7 mouse cellular contexts compared by ENCODE assay signal in the genomic region with DNA sequence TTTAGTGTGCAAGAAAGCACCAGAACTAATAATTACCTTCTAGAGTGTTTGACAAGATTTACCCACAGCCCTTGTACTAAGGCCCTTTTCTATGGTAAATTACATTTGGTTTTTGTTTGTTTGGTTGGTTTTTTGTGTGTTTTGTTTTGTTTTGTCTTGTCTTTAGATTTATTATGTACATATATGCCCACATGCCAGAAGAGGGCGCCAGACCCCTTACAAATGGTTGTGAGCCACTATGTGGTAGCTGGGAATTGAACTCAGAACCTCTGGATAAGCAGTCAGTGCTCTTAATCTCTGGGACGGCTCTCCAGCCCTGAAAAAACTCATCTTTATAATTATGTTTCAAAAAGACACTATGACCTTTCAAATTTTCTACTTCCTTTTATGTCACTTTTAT. TPM values are rescaled to one million over a fixed set of nuclear protein-coding genes. Genes with fewer than 3 reads are reported as not detected.
A peak's percentile ranks its signal among the peaks of the same experiment; 100 is the strongest.
DNase-seq lines count a peak whose midpoint lies in the region; ATAC-seq and TF ChIP-seq lines count a peak whose summit lies in the region.

No protein-coding gene starts in this region.

- peak; percentile 14 to 46 for DNase-seq in kidney, adult 8-10 months
- DNase-seq in kidney, adult 11 months: no peak
- peak; percentile 79 for DNase-seq in CH12.LX (ENCODE audit: extremely low read depth)
- DNase-seq in Patski (ENCODE audit: low read depth, low spot score): no peak
- peak; percentile 70 for DNase-seq in lung, embryonic 14.5 days

- peak; percentile 94 for TF ChIP-seq RAD21 in CH12.LX (IDR thresholded peaks at IDR 0.05; ENCODE audit: low read depth, low read length)

- no peaks in the 10 kb centered on the region for H3K36me3 ChIP-seq in CH12.LX (replicated peaks in 1 of 2; ENCODE audit: control insufficient read depth in 1 of 2, insufficient read depth in 1 of 2, low read length in 1 of 2)
- no peaks in the 10 kb centered on the region for H3K36me3 ChIP-seq in lung, embryonic 14.5 days (ENCODE audit: insufficient read depth)

- H3K9me3 ChIP-seq in CH12.LX (replicated peaks; ENCODE audit: low read length): peaks cover 6% of the 10 kb centered on the region
- H3K9me3 ChIP-seq in lung, embryonic 14.5 days (ENCODE audit: low read depth, low read length): no peaks in the 10 kb centered on the region

- H3K4me2 ChIP-seq in CH12.LX (ENCODE audit: insufficient read depth, low read depth, poor library complexity, severe bottlenecking): no peak overlapping the region
- no peak overlapping the region for H3K4me2 ChIP-seq in lung, embryonic 14.5 days

- no peak overlapping the region for H3K4me3 ChIP-seq in CH12.LX (replicated peaks in 1 of 3; ENCODE audit: low read depth in 2 of 3, low read length in 2 of 3, poor library complexity in 1 of 3)
- H3K4me3 ChIP-seq in cortical plate, adult 2 months (ENCODE audit: insufficient read depth, low read length): no peak overlapping the region
- H3K4me3 ChIP-seq in lung, embryonic 14.5 days (ENCODE audit: low read depth, low read length): no peak overlapping the region

- no peak overlapping the region for H3K9ac ChIP-seq in CH12.LX (ENCODE audit: insufficient read depth, low read depth)
- no peak overlapping the region for H3K9ac ChIP-seq in lung, embryonic 14.5 days

- WGBS in lung, embryonic 14.5 days: 14% methylated on average over 2 of the region's 2 CpGs

- peak; percentile 69 to 94 for TF ChIP-seq CTCF in CH12.LX (conservative IDR thresholded peaks at IDR 0.05 in 1 of 2, IDR thresholded peaks at IDR 0.05 in 1 of 2; ENCODE audit: low read depth in 2 of 2, low read length in 2 of 2)
- TF ChIP-seq CTCF in Patski (IDR thresholded peaks at IDR 0.05): peak; percentile 81
- 0 out of 2 replicates have a peak, but pooled peaks have one; percentile 41 for TF ChIP-seq CTCF in cortical plate, adult 2 months (IDR thresholded peaks at IDR 0.05; ENCODE audit: extremely low read depth, insufficient read depth, low read length)
- TF ChIP-seq CTCF in lung, embryonic 14.5 days (IDR thresholded peaks at IDR 0.05; ENCODE audit: low read depth): peak; percentile 62

- no peak overlapping the region for H3K27ac ChIP-seq in CH12.LX (ENCODE audit: insufficient read depth, low read depth)
- H3K27ac ChIP-seq in cortical plate, adult 2 months (ENCODE audit: insufficient read depth, low read length): no peak overlapping the region
- no peak overlapping the region for H3K27ac ChIP-seq in lung, embryonic 14.5 days (ENCODE audit: low read depth)

- in situ Hi-C loops in CH12.LX (cut with MboI; ENCODE audit: low pct_ligation_motif_present, low pct_unique_long_range_greater_than_20kb, low sequenced_read_pairs): loop anchor here (10.0 kb wide), 1 partner anchor 196 kb away; a partner anchor contains a TSS
- in situ Hi-C loops in Patski (cut with MboI; ENCODE audit: low pct_unique_long_range_greater_than_20kb): no loop called here

- TF ChIP-seq POLR2A in CH12.LX (IDR thresholded peaks at IDR 0.05; ENCODE audit: low read depth, low read length): no peak
- TF ChIP-seq POLR2A in cortical plate, adult 2 months (IDR thresholded peaks at IDR 0.05; ENCODE audit: extremely low read depth, insufficient read depth, low read length): no peak

- POLR2A ChIA-PET in Patski (lab: Charles Lee): no interaction called here

- no peaks in the 10 kb centered on the region for H3K79me2 ChIP-seq in CH12.LX (replicated peaks; ENCODE audit: control insufficient read depth, extremely low read depth, insufficient read depth, poor library complexity, severe bottlenecking)

- peaks cover 4 to 6% of the 10 kb centered on the region in 2 experiments; a peak in 3 of 4 replicates for H3K4me1 ChIP-seq in CH12.LX (ENCODE audit: control insufficient read depth in 1 of 2, insufficient read depth in 2 of 2)
- no peaks in the 10 kb centered on the region for H3K4me1 ChIP-seq in cortical plate, adult 2 months (ENCODE audit: control insufficient read depth, insufficient read depth, low read length)
- no peaks in the 10 kb centered on the region for H3K4me1 ChIP-seq in lung, embryonic 14.5 days (ENCODE audit: insufficient read depth)

- TF ChIP-seq EP300 in CH12.LX (IDR thresholded peaks at IDR 0.05; ENCODE audit: low read length): no peak

- H3K27me3 ChIP-seq in CH12.LX (replicated peaks) (no peaks in the 10 kb centered on the region), Patski (peaks cover 11% of the 10 kb centered on the region)
- no peaks in the 10 kb centered on the region for H3K27me3 ChIP-seq in lung, embryonic 14.5 days (ENCODE audit: insufficient read depth, low read length)

- dilution Hi-C loops in CH12.LX (cut with MboI; ENCODE audit: extremely low pct_ligation_motif_present, extremely low pct_unique_long_range_greater_than_20kb, low sequenced_read_pairs): no loop called here

- no peak for ATAC-seq in Patski
- ATAC-seq in lung, embryonic 14.5 days (ENCODE audit: insufficient read depth): no peak
- no peak for ATAC-seq in frontal cortex, adult (ENCODE audit: low TSS enrichment)

- CTCF ChIA-PET in Patski (lab: Charles Lee): interaction anchor here (0.7 to 1.3 kb wide), 10 partner anchors 11 to 200 kb away, joined by 3 to 5 read pairs (median 4); no protein-coding TSS in a partner anchor

TF ChIP-seq in CH12.LX, 34 proteins besides CTCF, POLR2A, EP300 and RAD21:
- TF ChIP-seq ZC3H11A (IDR thresholded peaks at IDR 0.05; ENCODE audit: low read depth, low read length) (peak; percentile 63), SMC3 (IDR thresholded peaks at IDR 0.05; ENCODE audit: low read depth, low read length) (peak; percentile 78), UBTF (IDR thresholded peaks at IDR 0.05; ENCODE audit: low read depth, low read length) (no peak)

RNA-seq across cellular contexts. Expression of a gene that starts 37.9 kb away (rescaled TPM):
- total RNA-seq in CH12.LX (2012; rRNA removed) (0.13 and 0.17 TPM in 2 replicates), CH12.LX (2014; rRNA removed) (0.08 and 0.13 TPM in 2 replicates)
- polyA plus RNA-seq in CH12.LX (2012; ENCODE audit: insufficient read length, low read depth) (0.09 and 0.14 TPM in 2 replicates), Patski (2021) (0.06 TPM)
- polyA plus RNA-seq in cortical plate, adult 2 months (2012; rRNA removed): 2.2 TPM in 2 replicates
- 0.14 and 1.4 TPM in 2 replicates for polyA plus RNA-seq in lung, embryonic 14.5 days (2014; fragmentation: Nextera tagmentation; extraction: Ambion mirVana)

Comparison
In these comparisons a context has a peak if more than half of its experiments do, and no peak if none do; other contexts are left out.
1. DNase-seq: peak in kidney, adult 8-10 months (2 of 2), CH12.LX (single experiment) and lung, embryonic 14.5 days (single experiment); none in kidney, adult 11 months (single experiment) and Patski (single experiment).
2. Peak in every context shown above with its lines, with median percentiles within 50 percentile points of each other: CTCF ChIP-seq.